Mouse (Mus musculus) limb, embryonic 15.5 days (tissue): ENCODE measurements around the gene Cirbp. TPM values are rescaled to one million over a fixed set of nuclear protein-coding genes. Genes with fewer than 3 reads are reported as not detected.
A peak's percentile ranks its signal among the peaks of the same experiment; 100 is the strongest.
"Not testable (repeated sequence)": the region's sequence is repeated elsewhere in the genome, so short reads cannot be mapped to it uniquely, and the experiment has no call there.

Experiments used
- ATAC-seq: fragments of 200-750 bp; cut with Nextera tagmentation; 2 replicates; pipeline ENCODE4 v1.8.0; 2017; ENCODE audit warnings: low read depth, moderate TSS enrichment; ENCODE audit not compliant: insufficient number of reproducible peaks, low FRiP score, low TSS enrichment
- H3K27ac ChIP-seq: fragments of 300-500 bp; sonication (generic); 2 replicates; pipeline ENCODE4 v1.5.1; 2015; ENCODE audit warnings: moderate library complexity, mild to moderate bottlenecking, inconsistent platforms
- H3K27me3 ChIP-seq: fragments of 300-500 bp; sonication (generic); 2 replicates; pipeline ENCODE4 v1.6.1; 2015; ENCODE audit warnings: inconsistent platforms
- H3K36me3 ChIP-seq: fragments of 300-500 bp; sonication (generic); 2 replicates; pipeline ENCODE4 v1.6.1; 2015; ENCODE audit warnings: inconsistent platforms
- H3K4me1 ChIP-seq: fragments of 300-500 bp; sonication (generic); 2 replicates; pipeline ENCODE4 v1.6.1; 2015; ENCODE audit warnings: inconsistent platforms
- H3K4me2 ChIP-seq: fragments of 300-500 bp; sonication (generic); 2 replicates; pipeline ENCODE4 v1.6.1; 2015; ENCODE audit warnings: mild to moderate bottlenecking, inconsistent platforms
- H3K4me3 ChIP-seq: fragments of 300-500 bp; sonication (generic); 2 replicates; pipeline ENCODE4 v1.5.1; 2015; ENCODE audit warnings: mild to moderate bottlenecking, inconsistent platforms
- H3K9ac ChIP-seq: fragments of 300-500 bp; sonication (generic); 2 replicates; pipeline ENCODE4 v1.6.1; 2015; ENCODE audit warnings: inconsistent platforms
- H3K9me3 ChIP-seq: fragments of 300-500 bp; sonication (generic); 2 replicates; pipeline ENCODE4 v1.6.1; 2016; ENCODE audit warnings: inconsistent platforms
- WGBS: fragments of 180-500 bp; shearing (Covaris S2); methylation state at CpG from one replicate; pipeline ENCODE4 v1.1.7; 2015; 5-methylcytosine and 5-hydroxymethylcytosine counted together
- polyA plus RNA-seq: library from polyadenylated mRNA; unstranded; fragments of >200 nt; fragmentation: Nextera tagmentation; extraction: Ambion mirVana; gene quantifications from 2 replicates; pipeline ENCODE4 v1.2.1, GENCODE M21; 2015

Gene Cirbp
- polyA plus RNA-seq, 1 experiment from 2014 or later, result 102 TPM

DNA sequence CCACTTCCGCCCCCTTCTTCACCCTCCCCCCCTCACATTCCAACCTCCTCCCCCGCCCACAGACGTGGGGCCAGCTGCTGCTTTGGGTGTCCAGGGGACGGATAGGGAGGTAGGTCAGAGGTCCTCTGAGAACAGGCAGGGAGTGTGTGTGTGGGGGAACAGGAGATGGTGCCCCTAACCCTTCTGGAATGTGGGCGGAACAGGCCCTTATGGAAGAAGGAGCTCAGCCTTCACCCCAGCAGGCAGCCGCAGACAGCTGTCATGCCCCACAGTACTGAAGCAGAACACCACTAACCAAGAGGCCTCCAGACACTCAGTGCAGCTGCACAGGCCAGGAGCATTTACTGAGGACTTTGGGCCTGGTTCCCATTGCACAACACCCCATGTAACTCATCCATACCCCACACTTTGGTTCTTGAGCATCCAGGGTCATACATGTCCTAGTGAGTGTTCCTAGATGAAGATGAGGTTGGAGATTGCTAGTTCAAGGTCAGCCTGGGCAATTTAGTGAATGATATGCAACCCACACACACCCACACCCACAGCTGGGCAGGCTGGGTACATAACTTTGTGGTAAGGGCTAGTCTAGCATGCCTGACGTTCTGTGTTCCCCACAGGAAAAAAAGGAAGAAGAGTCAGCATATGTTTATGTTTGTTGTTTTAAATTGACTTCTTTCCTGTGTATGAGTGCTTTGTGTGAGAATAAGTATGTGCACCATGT, 4.1 kb upstream of the Cirbp start:
- Histone ChIP-seq H3K27me3 (no peaks in the 10 kb centered on the region), H3K9ac (no peak overlapping the region), H3K4me3 (peak overlapping the region; percentile 45), H3K9me3 (no peaks in the 10 kb centered on the region), H3K36me3 (peaks cover 9% of the 10 kb centered on the region), H3K4me1 (peaks cover 91% of the 10 kb centered on the region), H3K4me2 (peak overlapping the region; percentile 77), H3K27ac (peak overlapping the region; percentile 92)
- WGBS, result 10% methylated on average over 7 of the region's 7 CpGs
- ATAC-seq, result no peak

DNA sequence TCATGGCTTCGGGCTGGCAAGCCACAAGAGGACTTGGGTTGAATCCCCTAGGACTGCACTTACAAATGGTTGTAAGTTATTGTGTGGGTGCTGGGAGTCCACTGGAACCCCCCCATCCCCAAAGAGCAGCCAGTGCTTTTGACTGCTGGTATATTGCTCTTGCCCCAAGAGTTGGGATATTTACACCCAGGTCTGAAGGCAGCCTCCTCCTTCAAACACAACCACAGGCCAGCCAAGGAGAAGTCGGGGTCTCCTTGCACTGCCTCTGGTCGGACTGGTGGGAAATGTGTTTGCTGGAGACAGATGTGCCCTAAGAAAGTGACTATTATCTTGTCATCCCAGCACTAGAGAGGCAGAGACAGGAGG, 3.6 kb upstream of the Cirbp start:
- Histone ChIP-seq H3K9me3 (no peaks in the 10 kb centered on the region), H3K4me1 (peaks cover 91% of the 10 kb centered on the region), H3K27ac (peak overlapping the region; percentile 92), H3K4me2 (no peak overlapping the region), H3K9ac (no peak overlapping the region), H3K27me3 (no peaks in the 10 kb centered on the region), H3K4me3 (no peak overlapping the region), H3K36me3 (peaks cover 3% of the 10 kb centered on the region)
- ATAC-seq, result no peak
- 78% methylated on average over 3 of the region's 3 CpGs for WGBS

DNA sequence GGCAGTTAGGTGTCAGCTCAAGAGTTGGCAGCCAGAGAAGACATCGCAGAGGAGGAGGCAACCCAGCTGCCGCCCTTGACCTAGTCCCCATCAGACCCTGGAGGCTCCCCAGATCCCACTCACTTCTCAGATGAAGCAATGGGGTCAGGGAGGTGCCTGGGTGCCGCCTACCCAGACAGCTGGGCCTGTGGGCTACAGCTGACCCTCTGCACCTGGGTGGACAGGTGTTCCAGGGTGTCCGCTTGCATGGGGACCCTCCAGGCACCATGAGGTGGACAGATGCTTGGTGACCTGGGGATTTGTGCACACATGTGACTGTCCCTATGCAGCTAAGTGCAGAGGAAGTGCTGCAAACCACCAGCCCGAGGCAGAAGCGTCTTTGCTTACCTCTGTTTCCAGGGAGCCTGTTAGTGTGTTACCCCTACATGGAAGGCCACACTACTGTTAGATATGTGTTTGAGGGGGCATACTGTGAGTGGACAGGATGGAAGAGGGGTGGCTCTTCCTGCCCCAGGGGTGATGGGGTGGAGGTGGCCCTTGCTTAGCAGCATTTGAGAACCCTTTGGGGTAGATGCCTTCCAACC, 3.0 kb upstream of the Cirbp start:
- no peaks in the 10 kb centered on the region for H3K36me3 ChIP-seq
- no peaks in the 10 kb centered on the region for H3K27me3 ChIP-seq
- no peak overlapping the region for H3K4me2 ChIP-seq
- WGBS, result 63% methylated on average over 6 of the region's 6 CpGs
- no peak overlapping the region for H3K4me3 ChIP-seq
- peaks cover 86% of the 10 kb centered on the region for H3K4me1 ChIP-seq
- H3K9me3 ChIP-seq, result no peaks in the 10 kb centered on the region
- H3K9ac ChIP-seq, result no peak overlapping the region
- H3K27ac ChIP-seq, result peak overlapping the region; percentile 92
- no peak for ATAC-seq

DNA sequence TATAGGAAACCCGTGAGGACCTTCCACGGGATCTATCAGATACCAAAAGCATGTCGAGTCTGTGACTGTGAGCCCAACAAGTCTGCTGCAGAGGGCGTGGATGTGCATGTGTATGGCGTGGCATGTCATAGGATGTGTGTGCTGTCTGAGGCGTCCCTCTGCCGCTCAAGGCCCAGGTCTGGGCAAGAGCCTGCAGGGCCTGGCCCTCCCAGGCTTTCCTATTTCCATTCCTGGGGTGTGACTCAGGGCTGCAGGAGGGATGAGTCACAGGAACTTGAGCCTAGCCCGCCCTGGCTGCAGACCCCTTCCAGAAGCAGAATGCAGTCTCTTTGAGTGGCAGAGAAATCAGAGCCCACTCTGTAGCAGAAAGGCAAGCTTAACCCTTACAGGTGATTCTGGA, 2.1 kb upstream of the Cirbp start:
- WGBS, result 57% methylated on average over 8 of the region's 8 CpGs
- Histone ChIP-seq H3K4me1 (peaks cover 82% of the 10 kb centered on the region), H3K4me3 (no peak overlapping the region), H3K9me3 (no peaks in the 10 kb centered on the region), H3K36me3 (no peaks in the 10 kb centered on the region), H3K4me2 (no peak overlapping the region), H3K9ac (no peak overlapping the region), H3K27ac (peak overlapping the region; percentile 92), H3K27me3 (no peaks in the 10 kb centered on the region)
- no peak for ATAC-seq

DNA sequence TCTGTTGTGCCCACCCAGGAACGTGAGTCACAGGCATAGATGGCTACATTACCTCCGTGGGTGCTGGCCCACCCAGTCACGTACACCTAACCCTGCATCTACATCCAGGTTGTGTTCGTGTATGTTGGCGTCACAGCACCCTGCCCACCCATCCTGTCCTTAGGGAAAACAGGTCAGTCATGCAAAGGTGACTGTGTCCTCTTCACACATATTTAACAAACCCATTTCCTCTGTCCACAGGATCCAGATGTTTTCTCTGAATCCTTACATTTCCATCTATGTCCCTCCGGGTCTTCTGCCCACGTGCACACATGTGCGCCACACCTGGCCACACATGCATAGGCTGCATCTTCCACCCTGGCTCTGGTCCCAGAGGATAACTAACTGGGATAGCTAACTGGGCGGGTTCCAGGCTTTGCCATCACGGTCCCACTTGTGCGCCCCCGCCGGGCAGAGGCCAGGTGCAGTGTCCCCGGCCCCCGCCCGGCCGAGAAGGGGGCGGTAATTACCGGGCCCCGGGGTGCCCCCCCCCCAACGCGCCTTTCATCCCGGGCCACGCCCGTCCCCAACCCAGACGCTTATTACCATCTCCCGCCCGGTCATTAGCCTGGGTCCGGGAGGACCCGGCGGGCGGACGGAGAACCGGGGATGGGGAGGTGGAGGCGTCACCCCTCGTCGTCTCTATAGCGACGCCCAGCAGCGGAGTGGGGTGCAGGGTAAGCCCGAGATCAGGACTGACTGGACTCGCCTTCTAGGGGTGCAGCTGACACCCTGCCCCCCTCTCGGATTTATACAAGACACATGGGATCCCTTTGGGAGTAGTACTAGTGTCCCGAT, 1.4 kb upstream of the Cirbp start:
- Histone ChIP-seq H3K4me1 (peaks cover 82% of the 10 kb centered on the region), H3K9me3 (no peaks in the 10 kb centered on the region), H3K36me3 (no peaks in the 10 kb centered on the region), H3K4me2 (peak overlapping the region; percentile 94), H3K9ac (peak overlapping the region; percentile 27), H3K4me3 (peak overlapping the region; percentile 41), H3K27me3 (no peaks in the 10 kb centered on the region), H3K27ac (peak overlapping the region; percentile 92)
- no peak for ATAC-seq
- WGBS, result 6% methylated on average over 44 of the region's 44 CpGs

DNA sequence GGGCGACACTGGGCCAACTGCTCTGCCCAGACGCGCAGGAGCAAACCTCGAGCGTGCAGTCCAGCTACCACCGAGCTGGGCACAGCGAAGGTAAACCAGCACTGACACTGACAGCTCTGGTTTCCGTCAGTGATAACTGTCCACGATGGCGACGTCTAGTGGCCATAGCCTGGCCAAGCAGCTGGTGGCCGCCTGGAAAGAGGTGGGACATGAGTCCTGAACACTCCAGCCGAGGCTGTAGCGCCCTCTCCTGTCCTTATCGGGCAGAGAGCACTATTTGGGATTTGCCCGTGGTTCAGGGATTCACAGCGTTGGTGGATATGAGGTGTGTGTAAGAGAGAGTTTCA, 814 bp upstream of the Cirbp start:
- Histone ChIP-seq H3K4me3 (peak overlapping the region; percentile 41), H3K36me3 (peaks cover 4% of the 10 kb centered on the region), H3K27ac (peak overlapping the region; percentile 92), H3K4me1 (peaks cover 82% of the 10 kb centered on the region), H3K27me3 (no peaks in the 10 kb centered on the region), H3K9me3 (no peaks in the 10 kb centered on the region), H3K9ac (peak overlapping the region; percentile 27), H3K4me2 (peak overlapping the region; percentile 94)
- WGBS, result under 1% methylated on average over 17 of the region's 17 CpGs
- peak; percentile 11; the same call in 1 of the 2 replicates for ATAC-seq

DNA sequence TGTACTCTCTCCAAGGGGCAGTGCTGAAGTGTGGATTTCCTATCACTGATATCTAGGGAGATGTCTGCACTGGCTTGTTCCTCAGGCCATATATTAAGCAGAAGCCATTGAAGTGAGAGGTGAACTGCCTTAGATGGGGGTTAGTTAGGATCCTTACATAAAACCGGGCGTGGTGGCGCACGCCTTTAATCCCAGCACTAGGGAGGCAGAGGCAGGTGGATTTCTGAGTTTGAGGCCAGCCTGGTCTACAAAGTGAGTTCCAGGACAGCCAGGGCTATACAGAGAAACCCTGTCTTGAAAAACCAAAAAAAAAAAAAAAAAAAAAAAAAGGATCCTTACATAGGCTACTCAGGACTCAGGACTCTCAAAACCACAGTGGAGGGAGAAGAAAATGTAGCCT, 351 bp downstream of the Cirbp start:
- Histone ChIP-seq H3K4me1 (peaks cover 74% of the 10 kb centered on the region), H3K27ac (peak overlapping the region; percentile 54; the same call in 1 of the 2 replicates), H3K36me3 (peaks cover 15% of the 10 kb centered on the region), H3K4me3 (0 out of 2 replicates have a peak overlapping the region, but pooled peaks have one; percentile 0)
- H3K9ac ChIP-seq, ATAC-seq, H3K27me3 ChIP-seq, H3K4me2 ChIP-seq, H3K9me3 ChIP-seq: not testable (repeated sequence)
- 80% methylated on average over 4 of the region's 4 CpGs for WGBS

DNA sequence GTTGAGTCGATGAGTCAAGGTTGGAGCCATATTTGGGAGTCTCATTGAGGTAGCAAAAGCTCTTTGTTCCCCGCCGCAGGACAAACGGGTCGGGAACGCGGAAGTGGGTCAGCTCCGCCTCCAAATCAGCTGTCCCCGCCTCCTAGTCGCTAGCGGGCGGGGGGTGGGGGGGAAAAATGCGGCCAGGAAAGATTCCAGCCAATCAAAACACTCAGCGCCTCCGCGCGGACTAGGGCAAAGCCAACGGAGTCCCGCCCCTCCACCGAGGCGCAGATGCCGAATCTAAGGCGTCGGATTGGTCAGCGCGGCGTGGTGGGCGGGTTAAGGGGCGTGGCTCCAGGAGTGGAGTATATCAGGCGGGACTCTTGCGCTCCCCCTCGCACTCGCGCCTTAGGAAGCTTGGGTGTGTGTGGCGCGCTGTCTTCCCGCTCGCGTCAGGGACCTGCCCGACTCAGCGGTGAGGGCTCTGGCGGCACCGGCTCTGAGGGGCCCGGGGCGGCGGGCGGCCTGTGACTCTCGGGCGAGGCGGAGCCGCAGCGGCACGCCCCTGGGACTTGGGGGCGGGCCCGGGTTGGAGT, 1.8 kb downstream of the Cirbp start:
- Histone ChIP-seq H3K4me1 (peaks cover 72% of the 10 kb centered on the region), H3K9ac (peak overlapping the region; percentile 96), H3K4me2 (peak overlapping the region; percentile 56), H3K4me3 (peak overlapping the region; percentile 87), H3K36me3 (peaks cover 28% of the 10 kb centered on the region), H3K9me3 (no peaks in the 10 kb centered on the region), H3K27ac (peak overlapping the region; percentile 100), H3K27me3 (no peaks in the 10 kb centered on the region)
- under 1% methylated on average over 54 of the region's 55 CpGs for WGBS
- peak; percentile 92 for ATAC-seq

DNA sequence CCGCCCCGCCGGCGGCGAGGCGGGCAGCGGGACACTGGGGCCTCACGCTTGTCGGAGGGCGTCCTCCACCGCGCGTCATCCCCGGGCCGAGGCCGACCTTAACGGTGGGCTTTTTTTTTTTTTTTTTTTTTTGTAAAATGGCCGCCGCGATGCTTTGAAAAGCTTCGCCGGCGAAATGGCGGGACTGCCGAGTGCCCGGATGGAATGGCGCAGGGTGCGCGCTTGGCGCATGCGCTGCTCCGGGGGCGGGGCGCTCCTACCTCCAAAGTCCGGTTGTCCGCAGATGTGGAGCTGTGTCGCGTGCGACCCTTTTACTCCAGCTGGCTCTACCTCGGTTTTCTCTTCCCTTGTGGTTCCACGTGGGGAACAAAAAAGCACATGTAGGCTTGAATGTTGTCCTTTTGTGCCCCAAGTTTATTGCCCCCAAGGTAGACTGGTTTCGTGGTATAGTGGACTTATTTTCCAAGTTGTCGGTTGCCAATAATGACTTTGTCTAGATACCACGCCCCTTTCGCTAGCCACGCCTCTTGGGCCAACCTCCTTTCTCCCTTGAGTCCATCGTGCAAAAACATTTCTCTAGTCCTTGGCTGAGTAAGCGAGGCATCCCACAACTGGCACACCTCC, 2.4 kb downstream of the Cirbp start:
- peak; percentile 42 for ATAC-seq
- Histone ChIP-seq H3K27me3 (no peaks in the 10 kb centered on the region), H3K27ac (peak overlapping the region; percentile 100), H3K4me3 (peak overlapping the region; percentile 87), H3K9ac (peak overlapping the region; percentile 96), H3K4me1 (peaks cover 67% of the 10 kb centered on the region), H3K9me3 (no peaks in the 10 kb centered on the region), H3K36me3 (peaks cover 28% of the 10 kb centered on the region), H3K4me2 (peak overlapping the region; percentile 56)
- under 1% methylated on average over 48 of the region's 48 CpGs for WGBS

DNA sequence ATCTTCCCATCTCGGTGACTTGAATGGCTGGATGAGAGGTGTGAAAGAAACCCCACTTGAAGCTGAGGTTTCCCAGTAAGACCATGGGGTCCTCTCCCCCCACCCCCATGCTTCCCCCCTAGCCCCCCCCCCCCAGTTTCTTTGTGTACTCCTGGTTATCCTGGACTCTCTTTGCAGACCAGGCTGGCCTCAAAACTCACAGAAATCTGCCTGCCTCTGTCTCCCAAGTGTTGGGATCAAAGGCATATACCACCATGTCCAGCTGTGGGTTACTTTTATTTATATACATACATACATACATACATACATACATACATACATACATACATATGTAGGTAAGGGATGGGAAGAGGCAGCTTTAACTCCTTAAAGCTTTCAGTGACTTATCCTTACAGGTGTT, 3.3 kb downstream of the Cirbp start:
- ATAC-seq, result no peak
- 55% methylated on average over 1 of the region's 1 CpGs for WGBS
- peak overlapping the region; percentile 96; the same call in 1 of the 2 replicates for H3K9ac ChIP-seq
- H3K36me3 ChIP-seq, result peaks cover 28% of the 10 kb centered on the region
- peak overlapping the region; percentile 100 for H3K27ac ChIP-seq
- peak overlapping the region; percentile 56 for H3K4me2 ChIP-seq
- peaks cover 64% of the 10 kb centered on the region for H3K4me1 ChIP-seq
- no peaks in the 10 kb centered on the region for H3K27me3 ChIP-seq
- H3K9me3 ChIP-seq, result no peaks in the 10 kb centered on the region
- peak overlapping the region; percentile 87 for H3K4me3 ChIP-seq

DNA sequence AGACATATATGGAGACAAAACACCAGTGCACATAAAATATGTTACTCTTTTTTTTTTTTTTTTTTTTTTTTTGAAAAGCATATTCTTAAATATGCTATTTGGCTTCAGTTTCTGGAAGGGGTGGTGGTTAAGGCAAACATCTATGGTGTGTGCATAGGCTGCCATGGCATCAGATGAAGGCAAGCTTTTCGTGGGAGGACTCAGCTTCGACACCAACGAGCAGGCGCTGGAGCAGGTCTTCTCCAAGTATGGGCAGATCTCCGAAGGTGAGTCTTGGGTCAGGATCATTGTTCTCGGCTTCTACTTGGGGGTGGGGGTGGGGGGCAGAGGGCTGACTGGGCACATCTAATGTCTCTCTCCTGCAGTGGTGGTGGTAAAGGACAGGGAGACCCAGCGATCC, 3.9 kb downstream of the Cirbp start:
- H3K27me3 ChIP-seq, result no peaks in the 10 kb centered on the region
- no peak overlapping the region for H3K4me3 ChIP-seq
- H3K4me1 ChIP-seq, result peaks cover 58% of the 10 kb centered on the region
- no peak for ATAC-seq
- no peak overlapping the region for H3K27ac ChIP-seq
- H3K9ac ChIP-seq, result no peak overlapping the region
- WGBS, result 91% methylated on average over 7 of the region's 7 CpGs
- no peaks in the 10 kb centered on the region for H3K9me3 ChIP-seq
- peaks cover 28% of the 10 kb centered on the region for H3K36me3 ChIP-seq
- no peak overlapping the region for H3K4me2 ChIP-seq
